Mouse (Mus musculus) midbrain, embryonic 10.5 days (tissue): ENCODE measurements around the gene Hist1h2bg. TPM values are rescaled to one million over a fixed set of nuclear protein-coding genes. Genes with fewer than 3 reads are reported as not detected.
A peak's percentile ranks its signal among the peaks of the same experiment; 100 is the strongest.
"Not testable (repeated sequence)": the region's sequence is repeated elsewhere in the genome, so short reads cannot be mapped to it uniquely, and the experiment has no call there.

Experiments used
- DNase-seq: peaks from one replicate; pipeline ENCODE4 v3.0.0-alpha.2; 2017; ENCODE audit warnings: low spot score
- H3K27ac ChIP-seq: fragments of 300-500 bp; sonication (generic); replicated peaks from 2 replicates; pipeline ENCODE4 v1.5.1; 2016; ENCODE audit warnings: mild to moderate bottlenecking
- H3K27me3 ChIP-seq: fragments of 300-500 bp; sonication (generic); 2 replicates; pipeline ENCODE4 v1.6.1; 2016; ENCODE audit warnings: low read depth, mild to moderate bottlenecking; ENCODE audit not compliant: poor library complexity, severe bottlenecking
- H3K36me3 ChIP-seq: fragments of 300-500 bp; sonication (generic); 2 replicates; pipeline ENCODE4 v1.6.1; 2016; ENCODE audit warnings: mild to moderate bottlenecking, moderate library complexity
- H3K4me1 ChIP-seq: fragments of 300-500 bp; sonication (generic); 2 replicates; pipeline ENCODE4 v1.6.1; 2016
- H3K4me3 ChIP-seq: fragments of 300-500 bp; sonication (generic); 2 replicates; pipeline ENCODE4 v1.5.1; 2016; ENCODE audit warnings: mild to moderate bottlenecking, moderate library complexity
- H3K9me3 ChIP-seq: fragments of 300-500 bp; sonication (generic); replicated peaks from 2 replicates; pipeline ENCODE4 v1.6.1; 2016; ENCODE audit warnings: mild to moderate bottlenecking
- WGBS: fragments of 180-500 bp; shearing (Covaris S2); methylation state at CpG from one replicate; pipeline ENCODE4 v1.1.7; 2016; 5-methylcytosine and 5-hydroxymethylcytosine counted together
- polyA plus RNA-seq: library from polyadenylated mRNA; unstranded; fragments of >200 nt; fragmentation: Nextera tagmentation; extraction: Ambion mirVana; gene quantifications from 2 replicates; pipeline ENCODE4 v1.2.1, GENCODE M21; 2016

Gene Hist1h2bg
- polyA plus RNA-seq, 1 experiment from 2014 or later: 6.4 TPM

- H3K27me3 ChIP-seq, DNase-seq, H3K36me3 ChIP-seq, H3K9me3 ChIP-seq: not testable (repeated sequence)
- peaks cover 11% of the 10 kb centered on the region for H3K4me1 ChIP-seq
- H3K27ac ChIP-seq: peak overlapping the region; percentile 73
- WGBS: 22% methylated on average over 2 of the region's 2 CpGs
- peak overlapping the region; percentile 30; the same call in 1 of the 2 replicates for H3K4me3 ChIP-seq
Observed at GRCm38 (mm10) chr13:23560699-23561098, 10.5 kb upstream of the Hist1h2bg start.

GRCm38 (mm10) chr13:23561531-23561882 lies 9.7 kb upstream of the Hist1h2bg start:
- DNase-seq, H3K4me1 ChIP-seq: not testable (repeated sequence)

GRCm38 (mm10) chr13:23561883-23562659 lies 9.1 kb upstream of the Hist1h2bg start, which contains the start of gene Hist1h3e:
Hist1h3e (minus strand) TSS chr13:23562369.
- Histone ChIP-seq H3K4me3 (peak within 1 kb of the TSS; percentile 52), H3K27ac (peak within 1 kb of the TSS; percentile 97)
- H3K4me1 ChIP-seq, H3K27me3 ChIP-seq, H3K9me3 ChIP-seq, H3K36me3 ChIP-seq: not testable (repeated sequence)
- under 1% methylated on average over 62 of the region's 67 CpGs for WGBS
- peak; percentile 94 for DNase-seq

More at GRCm38 (mm10) chr13:23561531-23561882, 9.7 kb upstream of the Hist1h2bg start:
- not testable (repeated sequence) for H3K9me3 ChIP-seq, H3K27me3 ChIP-seq, H3K36me3 ChIP-seq
- Histone ChIP-seq H3K27ac (peak overlapping the region; percentile 97), H3K4me3 (peak overlapping the region; percentile 52)
- WGBS: 0% methylated on average over 2 of the region's 5 CpGs

- peak; percentile 49 for DNase-seq
- H3K4me3 ChIP-seq: peak overlapping the region; percentile 52
- H3K27me3 ChIP-seq: no peaks in the 10 kb centered on the region
- WGBS: 4% methylated on average over 18 of the region's 18 CpGs
- H3K9me3 ChIP-seq: no peaks in the 10 kb centered on the region
- H3K27ac ChIP-seq: peak overlapping the region; percentile 97
- no peaks in the 10 kb centered on the region for H3K36me3 ChIP-seq
- H3K4me1 ChIP-seq: peaks cover 3% of the 10 kb centered on the region
Observed at GRCm38 (mm10) chr13:23562699-23563462, 8.3 kb upstream of the Hist1h2bg start.

GRCm38 (mm10) chr13:23564482-23564881 lies 6.7 kb upstream of the Hist1h2bg start:
- 92% methylated on average over 2 of the region's 2 CpGs for WGBS
- peaks cover 4% of the 10 kb centered on the region for H3K4me1 ChIP-seq
- H3K9me3 ChIP-seq: no peaks in the 10 kb centered on the region
- H3K36me3 ChIP-seq: no peaks in the 10 kb centered on the region
- H3K4me3 ChIP-seq: no peak overlapping the region
- no peaks in the 10 kb centered on the region for H3K27me3 ChIP-seq
- H3K27ac ChIP-seq: peak overlapping the region; percentile 97
- no peak for DNase-seq

GRCm38 (mm10) chr13:23570261-23571021 lies 755 bp upstream of the Hist1h2bg start:
- Histone ChIP-seq H3K4me3 (peak overlapping the region; percentile 57), H3K27ac (peak overlapping the region; percentile 97), H3K4me1 (peaks cover 29% of the 10 kb centered on the region)
- WGBS: 2% methylated on average over 28 of the region's 41 CpGs
- H3K36me3 ChIP-seq, DNase-seq, H3K9me3 ChIP-seq, H3K27me3 ChIP-seq: not testable (repeated sequence)

- H3K27me3 ChIP-seq, DNase-seq, H3K9me3 ChIP-seq, H3K36me3 ChIP-seq: not testable (repeated sequence)
- H3K27ac ChIP-seq: peak overlapping the region; percentile 97
- peak overlapping the region; percentile 57 for H3K4me3 ChIP-seq
- WGBS: under 1% methylated on average over 14 of the region's 34 CpGs
- H3K4me1 ChIP-seq: peaks cover 37% of the 10 kb centered on the region
Observed at GRCm38 (mm10) chr13:23571504-23572217, 465 bp downstream of the Hist1h2bg start.

- no peaks in the 10 kb centered on the region for H3K36me3 ChIP-seq
- no peaks in the 10 kb centered on the region for H3K9me3 ChIP-seq
- 33% methylated on average over 2 of the region's 2 CpGs for WGBS
- H3K27ac ChIP-seq: peak overlapping the region; percentile 97
- no peaks in the 10 kb centered on the region for H3K27me3 ChIP-seq
- H3K4me3 ChIP-seq: peak overlapping the region; percentile 57
- H3K4me1 ChIP-seq: peaks cover 44% of the 10 kb centered on the region
- no peak for DNase-seq
Observed at GRCm38 (mm10) chr13:23572218-23573033, 1.2 kb downstream of the Hist1h2bg start.

GRCm38 (mm10) chr13:23573034-23573897 lies 2.1 kb downstream of the Hist1h2bg start:
- not testable (repeated sequence) for DNase-seq, H3K27me3 ChIP-seq, H3K36me3 ChIP-seq, H3K9me3 ChIP-seq
- Histone ChIP-seq H3K4me1 (peaks cover 49% of the 10 kb centered on the region), H3K27ac (peak overlapping the region; percentile 97), H3K4me3 (peak overlapping the region; percentile 57)
- WGBS: 10% methylated on average over 20 of the region's 20 CpGs

- H3K9me3 ChIP-seq, H3K36me3 ChIP-seq, H3K27me3 ChIP-seq: not testable (repeated sequence)
- DNase-seq: peak; percentile 90
- Histone ChIP-seq H3K4me3 (peak within 1 kb of the TSS; percentile 61), H3K27ac (peak within 1 kb of the TSS; percentile 97), H3K4me1 (peaks cover 49% of the 10 kb centered on the region)
- 1% methylated on average over 42 of the region's 42 CpGs for WGBS
Observed at GRCm38 (mm10) chr13:23573898-23574524, 2.8 kb downstream of the Hist1h2bg start, which contains the start of the genes Hist1h2bf and Hist1h2ad. Hist1h2bf (minus strand) TSS chr13:23574196. Hist1h2ad (plus strand) TSS chr13:23574381.
